In genomic region chr11:42423231-42423630, GRCm38 (mm10) we compare ENCODE assay signal across 8 mouse cellular contexts. TPM values are rescaled to one million over a fixed set of nuclear protein-coding genes. Genes with fewer than 3 reads are reported as not detected.
DNase-seq lines count a peak whose midpoint lies in the region; ATAC-seq lines count a peak whose summit lies in the region.

No protein-coding gene starts in this region.

- peak; percentile 46 for DNase-seq in forebrain, embryonic 10.5 days (ENCODE audit: extremely low spot score, low spot score)
- DNase-seq in lung, postnatal 14 days = peak; percentile 14
- DNase-seq in lung, postnatal 36 days = no peak
- DNase-seq in cerebellum, postnatal 4 days (ENCODE audit: low spot score in 2 of 2) = peak; percentile 44 to 50
- peak; percentile 65 for DNase-seq in hindbrain, embryonic 14.5 days (ENCODE audit: low spot score)
- DNase-seq in midbrain, embryonic 14.5 days = peak; percentile 76
- DNase-seq in spleen, postnatal 14 days (ENCODE audit: low spot score in 2 of 2) = no peak

- no peak overlapping the region for H3K9ac ChIP-seq in forebrain, embryonic 12.5 days
- H3K9ac ChIP-seq in hindbrain, embryonic 14.5 days = no peak overlapping the region
- no peak overlapping the region for H3K9ac ChIP-seq in midbrain, embryonic 14.5 days (replicated peaks; ENCODE audit: low read length)

- H3K4me3 ChIP-seq in forebrain, embryonic 10.5 days = no peak overlapping the region
- H3K4me3 ChIP-seq in forebrain, embryonic 12.5 days (replicated peaks) = no peak overlapping the region
- H3K4me3 ChIP-seq in hindbrain, embryonic 14.5 days (replicated peaks; ENCODE audit: low read length) = no peak overlapping the region
- H3K4me3 ChIP-seq in midbrain, embryonic 14.5 days (replicated peaks; ENCODE audit: low read depth, low read length) = peak overlapping the region; percentile 63

- ATAC-seq in forebrain, embryonic 12.5 days (ENCODE audit: low FRiP score) = no peak
- ATAC-seq in hindbrain, embryonic 14.5 days (ENCODE audit: low FRiP score) = no peak
- ATAC-seq in midbrain, embryonic 14.5 days (ENCODE audit: low FRiP score, low TSS enrichment) = no peak

- H3K27ac ChIP-seq in forebrain, embryonic 10.5 days = no peak overlapping the region
- no peak overlapping the region for H3K27ac ChIP-seq in forebrain, embryonic 12.5 days
- no peak overlapping the region for H3K27ac ChIP-seq in hindbrain, embryonic 14.5 days
- no peak overlapping the region for H3K27ac ChIP-seq in midbrain, embryonic 14.5 days (replicated peaks; ENCODE audit: low read depth, low read length)

- peaks cover 31% of the 10 kb centered on the region for H3K4me1 ChIP-seq in forebrain, embryonic 10.5 days
- H3K4me1 ChIP-seq in forebrain, embryonic 12.5 days = peaks cover 11% of the 10 kb centered on the region
- H3K4me1 ChIP-seq in hindbrain, embryonic 14.5 days (replicated peaks; ENCODE audit: control insufficient read depth, insufficient read depth, low read length) = peaks cover 4% of the 10 kb centered on the region; the same call in 1 of the 2 replicates
- H3K4me1 ChIP-seq in midbrain, embryonic 14.5 days (ENCODE audit: control insufficient read depth, insufficient read depth, low read length) = peaks cover 17% of the 10 kb centered on the region

- H3K4me2 ChIP-seq in forebrain, embryonic 12.5 days = no peak overlapping the region
- peak overlapping the region; percentile 84 for H3K4me2 ChIP-seq in hindbrain, embryonic 14.5 days (replicated peaks)
- H3K4me2 ChIP-seq in midbrain, embryonic 14.5 days (ENCODE audit: low read length) = peak overlapping the region; percentile 67

- no peaks in the 10 kb centered on the region for H3K36me3 ChIP-seq in forebrain, embryonic 10.5 days (replicated peaks)
- no peaks in the 10 kb centered on the region for H3K36me3 ChIP-seq in forebrain, embryonic 12.5 days (replicated peaks)
- no peaks in the 10 kb centered on the region for H3K36me3 ChIP-seq in hindbrain, embryonic 14.5 days (replicated peaks; ENCODE audit: control insufficient read depth, insufficient read depth)
- H3K36me3 ChIP-seq in midbrain, embryonic 14.5 days (ENCODE audit: control insufficient read depth, insufficient read depth, low read length) = no peaks in the 10 kb centered on the region

- H3K9me3 ChIP-seq in forebrain, embryonic 10.5 days = no peaks in the 10 kb centered on the region
- H3K9me3 ChIP-seq in forebrain, embryonic 12.5 days = no peaks in the 10 kb centered on the region
- no peaks in the 10 kb centered on the region for H3K9me3 ChIP-seq in hindbrain, embryonic 14.5 days (ENCODE audit: control insufficient read depth, low read length)
- H3K9me3 ChIP-seq in midbrain, embryonic 14.5 days (ENCODE audit: control insufficient read depth, low read length) = no peaks in the 10 kb centered on the region

- peaks cover 32% of the 10 kb centered on the region for H3K27me3 ChIP-seq in forebrain, embryonic 10.5 days (ENCODE audit: poor library complexity, severe bottlenecking)
- peaks cover 3% of the 10 kb centered on the region; the same call in 1 of the 2 replicates for H3K27me3 ChIP-seq in forebrain, embryonic 12.5 days
- H3K27me3 ChIP-seq in hindbrain, embryonic 14.5 days (ENCODE audit: control insufficient read depth, insufficient read depth, low read length) = no peaks in the 10 kb centered on the region
- H3K27me3 ChIP-seq in midbrain, embryonic 14.5 days (ENCODE audit: control insufficient read depth, insufficient read depth, low read length) = no peaks in the 10 kb centered on the region

- 0% methylated on average over 3 of the region's 3 CpGs for WGBS in forebrain, embryonic 10.5 days
- WGBS in forebrain, embryonic 12.5 days = 2% methylated on average over 3 of the region's 3 CpGs
- 7% methylated on average over 3 of the region's 3 CpGs for WGBS in hindbrain, embryonic 14.5 days
- WGBS in midbrain, embryonic 14.5 days = 1% methylated on average over 3 of the region's 3 CpGs

RNA-seq across cellular contexts. Expression of gene Gabrb2, which starts 3.7 kb away (rescaled TPM):
- 3.0 and 3.2 TPM in 2 replicates for polyA plus RNA-seq in forebrain, embryonic 10.5 days (2016; fragmentation: Nextera tagmentation; extraction: Ambion mirVana)
- 10.0 and 10.6 TPM in 2 replicates for polyA plus RNA-seq in forebrain, embryonic 12.5 days (2016; fragmentation: Nextera tagmentation; extraction: Ambion mirVana)
- 21.9 and 25.5 TPM in 2 replicates for polyA plus RNA-seq in hindbrain, embryonic 14.5 days (2014; fragmentation: Nextera tagmentation; extraction: Ambion mirVana)
- polyA plus RNA-seq in midbrain, embryonic 14.5 days (2014; fragmentation: Nextera tagmentation; extraction: Ambion mirVana) = 40.7 and 50.5 TPM in 2 replicates

Comparison
In these comparisons a context has a peak if more than half of its experiments do, and no peak if none do; other contexts are left out.
1. DNase-seq: peak in forebrain, embryonic 10.5 days (single experiment), lung, postnatal 14 days (single experiment), cerebellum, postnatal 4 days (2 of 2), hindbrain, embryonic 14.5 days (single experiment) and midbrain, embryonic 14.5 days (single experiment); none in lung, postnatal 36 days (single experiment) and spleen, postnatal 14 days (0 of 2).